Mouse (Mus musculus) hindbrain, embryonic 11.5 days (tissue): Measurements from ENCODE around the gene Pld2. TPM values are rescaled to one million over a fixed set of nuclear protein-coding genes. Genes with fewer than 3 reads are reported as not detected.
A peak's percentile ranks its signal among the peaks of the same experiment; 100 is the strongest.

Experiments used
- ATAC-seq: fragments of 200-750 bp; cut with Nextera tagmentation; 2 replicates; pipeline ENCODE4 v1.8.0; 2017; ENCODE audit warnings: mild to moderate bottlenecking, moderate TSS enrichment, moderate library complexity; ENCODE audit not compliant: low FRiP score
- DNase-seq: peaks from one replicate; pipeline ENCODE4 v3.0.0-alpha.2; 2015; ENCODE audit warnings: low spot score
- H3K27ac ChIP-seq: fragments of 300-500 bp; sonication (generic); 2 replicates; pipeline ENCODE4 v1.5.1; 2014; ENCODE audit warnings: mild to moderate bottlenecking, low read depth, low read length
- H3K27me3 ChIP-seq: fragments of 300-500 bp; sonication (generic); 2 replicates; pipeline ENCODE4 v1.6.1; 2014; ENCODE audit warnings: mild to moderate bottlenecking, low read length, moderate library complexity, mixed read lengths; ENCODE audit not compliant: control insufficient read depth, insufficient read depth
- H3K36me3 ChIP-seq: fragments of 300-500 bp; sonication (generic); 2 replicates; pipeline ENCODE4 v1.6.1; 2014; ENCODE audit warnings: mild to moderate bottlenecking, low read length, moderate library complexity, mixed read lengths; ENCODE audit not compliant: control insufficient read depth, insufficient read depth
- H3K4me1 ChIP-seq: fragments of 300-500 bp; sonication (generic); replicated peaks from 2 replicates; pipeline ENCODE4 v1.6.1; 2014; ENCODE audit warnings: low read length, mixed read lengths; ENCODE audit not compliant: control insufficient read depth, insufficient read depth
- H3K4me2 ChIP-seq: fragments of 300-500 bp; sonication (generic); replicated peaks from 2 replicates; pipeline ENCODE4 v1.6.1; 2014; ENCODE audit warnings: mild to moderate bottlenecking, low read depth, low read length
- H3K4me3 ChIP-seq: fragments of 300-500 bp; sonication (generic); 2 replicates; pipeline ENCODE4 v1.5.1; 2014; ENCODE audit warnings: low read depth, low read length
- H3K9ac ChIP-seq: fragments of 300-500 bp; sonication (generic); 2 replicates; pipeline ENCODE4 v1.6.1; 2014; ENCODE audit warnings: low read depth, low read length
- H3K9me3 ChIP-seq: fragments of 300-500 bp; sonication (generic); 2 replicates; pipeline ENCODE4 v1.6.1; 2016; ENCODE audit warnings: low read length; ENCODE audit not compliant: control insufficient read depth
- WGBS: fragments of 180-500 bp; shearing (Covaris S2); extraction: QIAGEN DNeasy Blood & Tissue Kit; methylation state at CpG from one replicate; pipeline ENCODE4 v1.1.7; 2014; 5-methylcytosine and 5-hydroxymethylcytosine counted together
- polyA plus RNA-seq: library from polyadenylated mRNA; unstranded; fragments of >200 nt; fragmentation: Nextera tagmentation; extraction: Ambion mirVana; gene quantifications from 2 replicates; pipeline ENCODE4 v1.2.1, GENCODE M21; 2014

Gene Pld2
- polyA plus RNA-seq, result 2.5 and 2.9 TPM in 2 replicates

DNA sequence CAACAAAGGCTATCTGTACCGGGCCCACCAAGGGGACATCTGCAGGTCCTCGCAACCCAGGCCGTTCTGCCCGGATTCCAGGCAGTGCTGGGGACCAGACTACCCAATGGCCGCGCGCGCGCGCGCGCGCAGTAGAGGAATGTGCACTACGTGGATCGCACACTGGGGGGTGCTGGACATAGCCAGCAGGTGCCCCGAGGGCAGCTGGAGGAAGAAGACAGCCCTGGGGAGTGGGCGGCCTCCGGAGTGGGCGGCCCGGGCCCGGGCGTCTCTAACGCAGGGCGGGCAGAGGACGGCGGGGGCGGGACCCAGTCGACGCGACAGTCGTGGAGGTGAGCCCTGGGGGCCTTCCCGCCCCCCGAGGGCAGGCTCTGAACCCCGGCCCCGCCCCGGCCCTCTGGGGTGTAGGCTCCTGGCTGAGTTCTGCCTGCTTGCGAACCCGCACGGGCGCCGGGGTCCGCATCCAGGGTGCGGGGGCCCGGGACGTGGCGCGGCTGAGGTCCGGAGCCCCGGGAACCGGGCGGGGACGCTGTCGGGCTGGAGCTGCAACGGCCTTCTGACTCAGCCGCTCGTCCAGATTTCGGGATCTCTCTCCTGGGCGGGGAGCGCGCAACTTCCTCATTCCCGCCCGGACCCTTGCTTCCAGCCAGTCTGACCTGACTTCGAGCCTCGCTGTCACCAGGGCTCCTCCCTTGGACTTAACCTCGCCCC, at the start of gene Pld2:
Gene Pld2, plus strand, starts transcription at position 188 of the 711 bp plus-strand sequence.
- Histone ChIP-seq H3K4me3 (peak within 1 kb of the TSS; percentile 51), H3K27me3 (peaks cover 7% of the 10 kb centered on the region), H3K9me3 (no peaks in the 10 kb centered on the region), H3K36me3 (no peaks in the 10 kb centered on the region), H3K4me2 (peak within 1 kb of the TSS; percentile 93), H3K27ac (no peak within 1 kb of the TSS), H3K4me1 (no peaks in the 10 kb centered on the region), H3K9ac (peak within 1 kb of the TSS; percentile 59)
- DNase-seq (peak; percentile 90), ATAC-seq (peak; percentile 74)
- WGBS, result under 1% methylated on average over 54 of the region's 65 CpGs

DNA sequence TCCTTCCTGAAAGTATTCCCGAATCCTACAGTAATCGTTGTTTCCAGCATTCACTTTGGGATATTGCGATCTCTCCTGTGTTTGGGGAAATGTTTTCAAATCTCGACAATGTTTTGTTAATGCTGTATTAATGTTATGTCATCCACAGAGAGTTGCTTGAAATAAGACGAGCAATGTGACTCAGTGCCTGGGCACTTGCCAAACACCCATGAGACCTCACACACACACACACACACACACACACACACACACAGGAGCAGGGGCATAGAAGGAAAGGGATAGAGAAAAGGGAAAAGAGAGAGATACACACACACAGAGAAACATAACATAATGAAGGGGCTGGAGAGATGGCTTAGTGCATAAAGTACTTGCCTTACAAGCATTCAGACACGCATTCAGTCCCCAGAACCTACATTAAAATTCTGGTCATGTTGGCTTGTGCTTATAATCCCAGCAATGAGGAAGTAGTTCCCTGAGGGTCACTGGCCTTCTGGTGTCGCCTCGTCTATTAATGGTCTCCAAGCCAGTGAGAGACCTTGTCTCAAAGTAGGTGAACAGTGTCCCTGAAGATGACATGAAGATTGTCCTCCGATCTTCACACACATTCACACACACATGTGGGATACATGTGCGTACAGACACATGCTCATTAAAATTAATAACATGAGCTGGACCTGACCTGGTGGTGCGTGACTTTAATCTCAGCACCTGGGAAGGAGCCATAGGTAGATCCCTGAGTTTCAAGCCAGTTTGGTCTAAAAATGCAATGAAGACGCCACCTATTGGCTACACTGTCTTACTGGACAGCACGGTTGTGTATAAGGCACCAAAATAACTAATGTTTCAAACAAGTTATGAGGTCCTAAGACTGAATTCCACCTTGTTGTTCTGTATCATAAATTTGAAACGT, 40.0 kb upstream of the Pld2 start:
- Histone ChIP-seq H3K36me3 (no peaks in the 10 kb centered on the region), H3K4me2 (no peak overlapping the region), H3K27me3 (no peaks in the 10 kb centered on the region), H3K4me1 (no peaks in the 10 kb centered on the region), H3K9me3 (no peaks in the 10 kb centered on the region), H3K9ac (no peak overlapping the region), H3K27ac (no peak overlapping the region), H3K4me3 (no peak overlapping the region)
- ATAC-seq, result no peak
- DNase-seq, result no peak
- 78% methylated on average over 14 of the region's 14 CpGs for WGBS

DNA sequence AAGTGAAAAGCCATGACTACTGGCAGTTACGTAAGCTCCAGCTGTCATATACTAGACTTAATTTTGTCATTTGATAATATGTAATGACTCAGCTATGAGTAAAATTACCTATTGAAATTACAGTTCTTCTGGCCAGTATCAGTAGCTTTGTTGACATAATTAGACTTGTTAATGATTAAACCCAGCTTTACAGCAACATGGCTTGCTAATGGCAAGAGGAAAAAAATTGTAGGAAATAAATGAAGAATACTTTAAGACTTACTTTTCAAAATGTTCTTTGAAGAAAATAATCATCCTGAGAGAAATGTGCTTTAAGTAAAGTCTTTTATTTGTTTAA, 39.4 kb upstream of the Pld2 start:
- no peak overlapping the region for H3K4me3 ChIP-seq
- no peaks in the 10 kb centered on the region for H3K4me1 ChIP-seq
- no peaks in the 10 kb centered on the region for H3K27me3 ChIP-seq
- no peaks in the 10 kb centered on the region for H3K36me3 ChIP-seq
- WGBS, result 98% methylated on average over 1 of the region's 1 CpGs
- ATAC-seq, result no peak
- H3K9ac ChIP-seq, result no peak overlapping the region
- no peak overlapping the region for H3K27ac ChIP-seq
- no peak overlapping the region for H3K4me2 ChIP-seq
- no peak for DNase-seq
- H3K9me3 ChIP-seq, result no peaks in the 10 kb centered on the region

DNA sequence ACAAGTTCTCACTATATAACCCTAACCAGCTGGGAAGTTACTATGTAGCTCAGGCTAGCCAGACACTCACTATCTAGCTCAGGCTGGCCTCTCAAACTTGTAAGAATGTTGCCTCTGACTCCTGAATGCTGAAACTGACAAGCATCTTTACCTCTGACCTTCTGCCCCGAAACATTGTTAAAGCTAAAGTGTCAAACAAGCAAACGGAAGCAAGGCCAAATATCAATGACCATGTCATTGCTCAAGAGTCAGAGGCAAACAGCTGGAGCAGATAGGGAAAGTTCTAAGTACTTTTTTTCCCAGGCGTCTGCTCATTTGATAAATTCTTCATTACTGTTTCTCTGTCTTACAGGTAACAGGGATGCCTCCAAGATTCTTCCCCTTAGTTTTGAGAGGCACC, 37.8 kb upstream of the Pld2 start:
- Histone ChIP-seq H3K9me3 (no peaks in the 10 kb centered on the region), H3K27me3 (no peaks in the 10 kb centered on the region), H3K4me1 (no peaks in the 10 kb centered on the region), H3K4me3 (no peak overlapping the region), H3K4me2 (no peak overlapping the region), H3K9ac (no peak overlapping the region), H3K27ac (no peak overlapping the region), H3K36me3 (no peaks in the 10 kb centered on the region)
- DNase-seq (no peak), ATAC-seq (no peak)
- 74% methylated on average over 3 of the region's 3 CpGs for WGBS

DNA sequence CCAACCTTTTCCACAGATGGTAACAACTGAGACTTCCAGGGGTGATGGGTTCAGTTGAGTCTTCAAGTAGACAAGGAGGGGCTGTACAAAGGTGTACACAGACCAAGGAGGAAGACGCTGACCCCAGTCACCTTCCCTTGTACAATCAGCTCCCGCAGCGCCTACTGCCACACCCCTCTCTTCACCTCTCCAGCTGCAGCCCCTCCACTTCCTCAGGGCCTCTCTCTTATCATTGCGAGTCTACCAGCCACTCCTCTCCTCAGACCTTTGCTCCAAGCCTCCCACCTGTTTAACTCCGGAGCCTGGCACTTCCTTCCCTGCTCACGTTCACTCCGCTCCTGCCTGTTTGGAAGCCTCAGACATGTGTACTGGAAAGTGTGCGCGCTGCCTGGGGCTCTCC, 34.9 kb upstream of the Pld2 start, which contains the start of gene Tm4sf5:
Gene Tm4sf5, plus strand, starts transcription at position 275 of the 400 bp plus-strand sequence.
- ATAC-seq, result no peak
- whole genome bisulfite sequencing, result 79% methylated on average over 9 of the region's 9 CpGs
- no peak within 1 kb of the TSS for H3K27ac ChIP-seq
- H3K4me1 ChIP-seq, result no peaks in the 10 kb centered on the region
- no peak within 1 kb of the TSS for H3K4me2 ChIP-seq
- H3K36me3 ChIP-seq, result no peaks in the 10 kb centered on the region
- no peak within 1 kb of the TSS for H3K4me3 ChIP-seq
- H3K9me3 ChIP-seq, result no peaks in the 10 kb centered on the region
- no peak for DNase-seq
- no peaks in the 10 kb centered on the region for H3K27me3 ChIP-seq
- no peak within 1 kb of the TSS for H3K9ac ChIP-seq

DNA sequence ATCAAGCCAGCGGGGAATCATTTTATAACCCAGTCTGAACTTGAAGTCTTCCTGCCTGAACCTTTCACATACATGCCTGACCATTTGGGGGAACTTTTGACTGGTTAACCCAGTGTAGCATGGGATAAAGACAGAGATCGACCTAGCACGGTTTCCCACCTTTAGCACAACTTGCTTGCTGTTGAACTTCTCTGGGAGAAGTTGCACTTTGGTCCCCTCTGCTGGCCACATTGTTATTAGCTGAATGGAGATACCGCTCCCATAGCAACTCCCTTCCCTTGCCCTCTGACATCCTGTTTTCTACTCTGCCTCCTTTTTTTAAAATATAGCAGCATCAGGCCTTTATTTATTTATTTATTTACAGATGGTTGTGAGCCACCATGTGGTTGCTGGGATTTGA, 33.5 kb upstream of the Pld2 start:
- Histone ChIP-seq H3K27ac (no peak overlapping the region), H3K9me3 (no peaks in the 10 kb centered on the region), H3K4me3 (no peak overlapping the region), H3K36me3 (no peaks in the 10 kb centered on the region), H3K27me3 (no peaks in the 10 kb centered on the region), H3K9ac (no peak overlapping the region), H3K4me1 (no peaks in the 10 kb centered on the region), H3K4me2 (no peak overlapping the region)
- WGBS, result 34% methylated on average over 4 of the region's 4 CpGs
- ATAC-seq (no peak), DNase-seq (peak; percentile 65)

DNA sequence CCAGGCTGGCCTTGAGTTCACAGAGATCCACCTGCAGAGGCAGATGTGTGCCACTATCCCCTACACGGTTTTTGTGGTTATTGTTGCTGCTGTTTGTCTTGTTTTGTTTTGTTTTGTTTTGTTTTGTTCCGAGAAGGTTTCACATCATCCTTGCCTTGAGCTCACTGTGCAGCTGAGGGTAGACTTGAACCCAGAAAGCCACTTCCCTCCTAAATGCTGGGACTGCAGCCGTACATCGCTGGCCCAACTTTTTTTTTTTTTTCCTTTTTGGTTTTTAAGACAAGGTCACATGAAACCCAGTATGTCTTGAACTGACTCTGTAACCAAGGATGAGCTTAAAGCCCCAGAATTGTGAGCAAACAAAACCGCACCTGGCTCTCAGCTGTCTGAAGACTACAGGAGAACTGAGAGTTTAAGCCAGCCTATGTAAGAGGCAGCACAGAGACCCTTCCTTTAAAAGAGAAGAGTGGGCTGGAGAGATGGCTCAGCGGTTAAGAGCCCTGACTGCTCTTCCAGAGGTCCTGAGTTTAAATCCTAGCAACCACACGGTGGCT, 32.8 kb upstream of the Pld2 start:
- Histone ChIP-seq H3K4me2 (no peak overlapping the region), H3K9ac (no peak overlapping the region), H3K9me3 (no peaks in the 10 kb centered on the region), H3K4me3 (no peak overlapping the region), H3K36me3 (no peaks in the 10 kb centered on the region), H3K27ac (no peak overlapping the region), H3K4me1 (no peaks in the 10 kb centered on the region), H3K27me3 (no peaks in the 10 kb centered on the region)
- 79% methylated on average over 7 of the region's 7 CpGs for WGBS
- no peak for DNase-seq
- ATAC-seq, result no peak

DNA sequence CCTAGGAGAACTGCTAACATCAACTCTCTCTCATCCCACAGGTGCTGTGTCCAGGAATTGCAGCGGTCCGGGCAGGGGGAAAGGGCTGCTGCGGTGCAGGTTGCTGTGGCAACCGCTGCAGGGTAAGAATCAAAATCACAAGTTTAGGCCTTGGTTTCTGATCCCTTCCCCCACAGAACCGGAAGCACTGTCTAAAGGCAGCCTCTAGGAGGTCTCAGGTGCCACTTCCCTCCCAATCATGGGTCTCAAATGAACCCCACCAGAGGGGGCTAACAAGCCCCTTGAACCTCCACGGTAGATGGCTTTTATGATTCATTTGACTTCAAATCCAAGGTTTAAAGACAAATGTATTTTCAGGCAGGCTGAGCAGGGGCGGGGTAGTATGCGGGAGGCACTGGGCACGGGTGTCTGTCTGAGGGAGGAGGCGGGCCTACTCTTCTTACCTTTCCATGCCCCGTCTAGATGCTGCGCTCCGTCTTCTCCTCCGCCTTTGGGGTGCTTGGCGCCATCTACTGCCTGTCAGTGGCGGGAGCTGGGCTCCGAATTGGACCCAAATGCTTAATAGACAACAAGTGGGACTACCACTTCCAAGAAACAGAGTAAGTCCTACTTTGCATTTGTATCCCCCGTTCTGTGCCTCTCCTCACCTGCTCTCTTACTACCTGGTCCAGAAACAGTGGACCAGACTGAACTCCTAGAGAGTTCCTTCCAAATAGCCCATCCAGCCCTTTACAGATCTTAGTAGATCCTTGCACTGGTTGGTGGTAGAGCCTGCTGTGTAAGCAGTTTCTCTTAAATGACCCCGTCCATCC, 29.9 kb upstream of the Pld2 start:
- Histone ChIP-seq H3K9ac (no peak overlapping the region; the same call in 1 of the 2 replicates), H3K9me3 (no peaks in the 10 kb centered on the region), H3K4me3 (no peak overlapping the region), H3K4me2 (peak overlapping the region; percentile 18; the same call in 1 of the 2 replicates), H3K36me3 (no peaks in the 10 kb centered on the region), H3K27ac (no peak overlapping the region), H3K4me1 (0 out of 2 replicates have a peak, but pooled peaks cover 2% of the 10 kb centered on the region), H3K27me3 (no peaks in the 10 kb centered on the region)
- WGBS, result 10% methylated on average over 19 of the region's 19 CpGs
- ATAC-seq, result no peak
- DNase-seq, result peak; percentile 62
